Mouse (Mus musculus) lung, postnatal 25 days (tissue): ENCODE measurements around the gene Izumo1.

ENCODE experiments used
- DNase-seq: peaks from one replicate; pipeline ENCODE4 v3.0.0; 2022; ENCODE audit warnings: low spot score

Gene Izumo1

DNA sequence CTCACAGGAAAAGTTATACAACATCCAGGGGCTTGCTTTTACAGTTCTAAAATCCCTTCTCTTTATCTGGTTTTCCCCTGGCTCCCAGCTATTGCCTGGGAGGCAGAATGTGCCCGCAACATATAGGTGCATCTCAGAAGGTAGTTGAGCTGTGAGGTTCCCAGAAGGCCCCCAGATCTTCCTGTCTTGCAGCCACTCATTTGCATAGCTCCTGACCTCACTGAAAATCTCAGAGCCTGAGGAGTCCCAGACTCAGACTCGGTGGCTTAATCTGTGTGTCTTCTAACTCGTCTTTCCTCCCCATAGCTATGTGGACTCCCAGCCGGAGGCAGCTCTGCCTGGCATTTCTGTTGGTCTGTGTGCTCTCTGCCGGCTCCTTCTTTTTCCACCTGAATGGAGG is 3.3 kb upstream of the Izumo1 start:
- DNase-seq, result no peak

DNA sequence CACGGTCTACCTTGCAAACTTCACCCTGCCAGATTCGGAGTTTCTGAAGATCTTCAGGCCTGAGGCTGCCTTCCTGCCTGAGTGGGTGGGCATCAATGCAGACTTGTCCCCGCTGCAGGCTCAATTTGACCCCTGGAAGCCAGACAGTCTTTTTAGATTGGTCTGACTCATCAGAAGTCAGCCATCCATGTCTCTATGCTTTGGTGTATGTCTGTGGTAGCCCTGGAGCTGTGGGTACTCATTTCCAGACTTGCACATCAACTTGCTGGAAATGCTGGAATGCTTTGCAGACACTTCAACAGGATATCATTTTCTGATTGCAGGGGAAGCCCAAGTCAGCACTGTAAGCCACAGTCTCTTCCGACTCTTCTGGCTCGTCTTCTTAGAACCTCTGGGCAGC is 2.0 kb upstream of the Izumo1 start:
- no peak for DNase-seq

DNA sequence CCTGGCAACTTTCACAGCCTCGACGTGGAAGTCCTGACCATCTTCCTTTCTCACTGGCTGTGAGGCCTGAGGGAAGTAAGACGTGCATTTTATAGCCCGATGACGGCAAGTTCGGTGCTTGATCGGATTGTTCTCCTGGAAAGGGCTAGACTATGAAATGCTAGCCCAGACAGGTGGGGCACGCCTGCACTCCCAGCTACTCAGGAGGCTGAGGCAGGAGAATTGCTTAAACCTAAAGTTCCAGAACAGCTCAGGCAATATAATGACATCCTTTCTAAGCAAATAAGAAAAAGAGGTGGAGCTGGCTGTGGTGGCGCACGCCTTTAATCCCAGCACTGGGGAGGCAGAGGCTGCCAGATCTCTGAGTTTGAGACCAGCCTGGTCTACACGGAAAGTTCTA is 1.9 kb downstream of the Izumo1 start:
- no peak for DNase-seq

DNA sequence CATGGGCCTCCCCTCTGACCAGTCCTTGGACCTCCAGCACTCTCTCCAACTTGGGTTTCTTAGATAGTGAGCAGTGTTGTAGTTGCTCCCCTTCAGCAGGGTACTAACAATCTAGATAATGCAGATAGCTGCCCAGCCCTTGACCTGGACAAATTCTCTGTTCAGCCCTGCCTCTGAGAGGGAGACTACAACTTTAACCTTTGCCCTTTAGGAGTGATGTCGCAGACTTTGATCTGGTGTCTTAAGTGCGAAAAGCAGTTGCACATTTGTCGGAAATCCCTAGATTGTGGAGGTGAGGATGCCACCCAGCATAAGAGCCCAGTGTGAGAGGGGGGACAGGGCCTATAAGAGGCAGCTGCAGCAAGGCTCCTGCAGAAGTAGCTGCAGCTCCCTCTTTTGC is 3.1 kb downstream of the Izumo1 start:
- no peak for DNase-seq

DNA sequence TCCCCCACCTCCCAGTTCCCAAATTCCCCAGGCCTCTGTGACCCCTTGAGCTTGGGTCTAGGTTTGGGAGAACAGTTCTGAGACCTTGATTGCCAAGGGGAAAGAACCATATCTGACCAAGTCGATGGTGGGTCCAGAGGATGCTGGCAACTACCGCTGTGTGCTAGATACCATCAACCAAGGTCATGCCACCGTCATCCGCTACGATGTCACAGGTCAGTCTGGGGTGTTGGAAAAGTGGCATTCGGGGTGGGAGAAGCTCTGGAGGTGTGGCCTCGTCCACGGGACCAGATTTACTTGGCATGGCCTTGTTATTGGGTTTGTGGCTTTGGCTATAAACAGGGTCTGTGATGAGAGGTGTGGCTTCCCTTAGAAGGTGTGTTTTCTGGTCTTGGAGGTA is 3.9 kb downstream of the Izumo1 start:
- DNase-seq, result no peak

DNA sequence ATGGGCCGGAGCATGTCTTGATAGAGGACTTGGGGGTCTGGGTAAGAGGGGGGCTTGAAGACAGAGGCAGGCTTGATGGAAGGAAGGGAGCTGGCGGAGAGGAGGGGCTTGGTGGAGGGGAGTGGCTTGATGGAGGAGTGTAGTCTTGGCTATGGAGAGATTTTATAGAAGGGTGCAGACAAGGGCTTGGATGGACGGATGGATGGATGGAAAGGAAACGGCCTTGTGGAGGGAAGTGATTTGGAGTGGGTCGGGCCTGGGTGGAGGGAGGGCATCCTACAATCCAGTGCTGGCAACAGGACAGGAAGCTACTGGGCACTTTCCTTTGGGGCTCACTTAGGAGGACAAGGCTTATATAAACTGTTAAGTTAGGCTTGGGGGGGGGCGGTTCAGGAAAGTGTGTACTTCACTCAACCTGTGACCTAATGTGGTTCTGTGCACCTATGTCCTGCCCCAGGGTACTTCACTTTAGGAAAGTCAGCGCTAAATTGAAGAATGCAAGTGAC is 5.0 kb downstream of the Izumo1 start:
- DNase-seq, result peak; percentile 52

DNA sequence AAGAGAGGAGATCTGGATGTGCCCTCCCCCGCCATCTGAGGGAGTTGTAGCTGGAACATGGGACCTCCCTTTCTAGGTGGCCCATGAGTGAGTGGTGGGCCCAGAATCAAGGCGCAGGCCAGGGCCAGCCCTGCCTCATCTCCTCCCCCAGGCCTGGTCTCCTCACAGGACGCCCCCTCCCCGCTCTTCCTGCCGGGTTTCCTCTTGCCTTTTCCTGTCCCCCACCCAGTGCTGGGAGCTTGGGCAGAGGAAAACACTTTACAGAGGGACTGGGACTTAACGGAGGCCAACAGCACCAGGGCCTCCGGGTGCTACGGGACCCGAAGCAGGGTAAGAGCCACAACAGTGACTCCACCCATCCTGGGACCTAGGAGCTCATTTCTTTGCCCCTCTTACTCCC is 5.7 kb downstream of the Izumo1 start, which contains the start of gene Rasip1:
Gene Rasip1 (plus strand): TSS at position 228 of the 400 bp plus-strand sequence.
- peak; percentile 79 for DNase-seq

DNA sequence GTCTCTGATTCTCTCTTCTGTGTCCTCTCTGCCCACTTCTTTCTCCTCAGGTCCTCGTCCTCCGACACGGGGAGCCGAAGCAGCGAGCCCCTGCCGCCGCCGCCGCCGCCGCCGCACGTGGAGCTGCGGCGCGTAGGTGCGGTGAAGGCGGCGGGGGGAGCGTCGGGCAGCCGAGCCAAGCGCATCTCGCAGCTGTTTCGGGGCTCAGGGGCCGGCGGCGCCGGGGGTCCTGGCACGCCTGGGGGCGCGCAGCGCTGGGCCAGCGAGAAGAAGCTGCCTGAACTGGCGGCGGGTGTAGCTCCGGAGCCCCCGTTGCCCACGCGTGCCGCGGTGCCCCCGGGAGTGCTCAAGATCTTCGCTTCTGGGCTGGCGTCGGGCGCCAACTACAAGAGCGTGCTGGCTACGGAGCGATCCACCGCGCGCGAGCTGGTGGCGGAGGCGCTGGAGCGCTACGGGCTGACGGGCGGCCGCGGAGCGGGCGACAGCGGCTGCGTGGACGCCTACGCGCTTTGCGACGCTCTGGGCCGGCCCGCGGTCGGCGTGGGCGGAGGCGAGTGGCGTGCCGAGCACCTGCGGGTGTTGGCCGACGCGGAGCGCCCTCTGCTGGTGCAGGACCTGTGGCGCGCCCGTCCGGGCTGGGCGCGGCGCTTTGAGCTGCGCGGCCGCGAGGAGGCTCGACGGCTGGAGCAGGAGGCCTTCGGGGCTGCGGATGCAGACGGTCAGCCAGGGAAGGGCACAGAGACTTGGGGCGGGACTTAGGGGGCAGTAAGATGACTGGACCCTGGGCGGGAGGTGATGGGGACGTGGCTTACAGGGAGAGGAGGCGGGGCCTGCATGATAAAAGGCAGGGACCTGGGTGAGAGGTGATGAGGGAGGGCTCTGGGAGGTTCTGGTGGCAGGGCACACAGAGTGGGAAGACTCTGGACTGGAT is 7.0 kb downstream of the Izumo1 start:
- DNase-seq, result peak; percentile 90

DNA sequence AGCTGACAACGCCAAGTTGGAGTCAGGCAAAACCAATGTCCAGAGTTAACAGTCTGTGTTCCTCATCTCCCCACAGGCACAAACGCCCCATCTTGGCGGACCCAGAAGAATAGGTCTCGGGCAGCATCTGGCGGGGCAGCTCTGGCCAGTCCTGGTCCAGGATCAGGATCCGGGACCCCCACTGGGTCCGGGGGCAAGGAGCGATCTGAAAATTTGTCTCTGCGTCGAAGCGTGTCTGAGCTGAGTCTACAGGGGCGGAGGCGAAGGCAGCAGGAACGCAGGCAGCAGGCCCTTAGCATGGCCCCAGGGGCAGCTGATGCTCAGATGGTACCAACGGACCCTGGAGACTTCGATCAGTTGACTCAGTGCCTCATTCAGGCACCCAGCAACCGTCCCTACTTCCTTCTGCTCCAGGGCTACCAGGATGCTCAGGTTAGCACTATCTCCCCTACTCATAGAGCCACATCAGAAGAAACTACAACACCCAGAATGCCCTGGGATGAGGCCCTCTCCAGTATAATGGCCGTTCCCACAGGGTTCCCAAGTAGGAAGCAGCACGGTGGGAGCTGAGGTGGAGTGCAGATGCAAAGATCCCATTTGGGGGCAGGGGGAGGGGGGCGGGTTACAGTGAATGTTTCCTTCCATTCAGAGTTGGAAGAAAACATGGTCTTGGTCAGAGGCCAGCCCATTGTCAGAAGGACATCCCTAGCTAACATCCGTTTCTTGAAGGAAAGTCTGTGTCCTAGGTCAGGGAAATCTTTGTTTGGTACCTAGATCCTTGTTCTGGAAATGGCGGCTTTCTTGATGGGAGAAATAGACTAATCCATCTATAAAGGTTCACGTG is 8.7 kb downstream of the Izumo1 start:
- peak; percentile 47 for DNase-seq

DNA sequence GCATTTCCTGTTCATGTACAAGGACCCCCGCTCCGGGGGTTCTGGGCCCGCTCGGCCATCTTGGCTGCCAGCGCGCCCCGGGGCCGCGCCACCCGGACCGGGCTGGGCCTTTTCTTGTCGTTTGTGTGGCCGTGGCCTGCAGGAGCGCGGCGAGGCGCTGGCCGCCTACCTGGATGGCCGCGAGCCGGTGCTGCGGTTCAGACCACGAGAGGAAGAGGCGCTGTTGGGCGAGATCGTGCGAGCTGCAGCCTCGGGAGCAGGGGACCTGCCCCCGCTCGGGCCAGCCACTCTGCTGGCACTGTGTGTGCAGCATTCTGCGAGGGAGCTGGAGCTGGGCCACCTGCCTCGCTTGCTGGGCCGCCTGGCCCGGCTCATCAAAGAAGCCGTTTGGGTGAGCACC is 10.9 kb downstream of the Izumo1 start:
- no peak for DNase-seq

DNA sequence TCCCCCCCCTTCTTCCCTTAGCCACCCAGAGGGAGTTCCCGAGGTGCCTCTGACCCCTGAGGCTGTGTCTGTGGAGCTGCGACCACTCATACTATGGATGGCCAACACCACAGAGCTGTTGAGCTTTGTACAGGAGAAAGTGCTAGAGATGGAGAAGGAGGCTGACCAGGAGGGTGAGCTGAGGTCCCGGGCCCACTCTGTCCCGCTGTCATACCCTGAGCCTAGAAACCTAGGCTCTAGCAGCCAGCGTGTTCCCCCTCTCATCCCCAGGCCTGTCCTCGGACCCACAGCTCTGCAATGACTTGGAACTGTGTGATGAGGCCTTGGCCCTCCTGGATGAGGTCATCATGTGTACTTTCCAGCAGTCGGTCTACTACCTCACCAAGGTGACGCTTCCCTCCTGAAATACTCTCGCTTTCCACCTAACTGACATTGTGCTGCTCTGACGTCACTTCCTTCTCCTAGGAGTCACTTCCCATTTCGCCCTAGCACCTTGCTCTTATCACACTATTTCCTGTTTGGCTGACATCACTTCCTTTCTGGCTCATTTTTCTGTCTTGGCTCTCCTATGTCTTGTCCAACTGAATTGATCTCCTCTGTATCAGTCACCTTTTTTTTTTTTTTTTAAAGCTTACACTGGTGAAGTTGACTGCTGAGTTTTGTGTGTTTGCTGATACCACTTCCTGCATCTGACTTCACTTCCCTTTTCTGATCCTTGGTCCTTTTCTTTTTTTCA is 13.5 kb downstream of the Izumo1 start:
- DNase-seq, result peak; percentile 79

DNA sequence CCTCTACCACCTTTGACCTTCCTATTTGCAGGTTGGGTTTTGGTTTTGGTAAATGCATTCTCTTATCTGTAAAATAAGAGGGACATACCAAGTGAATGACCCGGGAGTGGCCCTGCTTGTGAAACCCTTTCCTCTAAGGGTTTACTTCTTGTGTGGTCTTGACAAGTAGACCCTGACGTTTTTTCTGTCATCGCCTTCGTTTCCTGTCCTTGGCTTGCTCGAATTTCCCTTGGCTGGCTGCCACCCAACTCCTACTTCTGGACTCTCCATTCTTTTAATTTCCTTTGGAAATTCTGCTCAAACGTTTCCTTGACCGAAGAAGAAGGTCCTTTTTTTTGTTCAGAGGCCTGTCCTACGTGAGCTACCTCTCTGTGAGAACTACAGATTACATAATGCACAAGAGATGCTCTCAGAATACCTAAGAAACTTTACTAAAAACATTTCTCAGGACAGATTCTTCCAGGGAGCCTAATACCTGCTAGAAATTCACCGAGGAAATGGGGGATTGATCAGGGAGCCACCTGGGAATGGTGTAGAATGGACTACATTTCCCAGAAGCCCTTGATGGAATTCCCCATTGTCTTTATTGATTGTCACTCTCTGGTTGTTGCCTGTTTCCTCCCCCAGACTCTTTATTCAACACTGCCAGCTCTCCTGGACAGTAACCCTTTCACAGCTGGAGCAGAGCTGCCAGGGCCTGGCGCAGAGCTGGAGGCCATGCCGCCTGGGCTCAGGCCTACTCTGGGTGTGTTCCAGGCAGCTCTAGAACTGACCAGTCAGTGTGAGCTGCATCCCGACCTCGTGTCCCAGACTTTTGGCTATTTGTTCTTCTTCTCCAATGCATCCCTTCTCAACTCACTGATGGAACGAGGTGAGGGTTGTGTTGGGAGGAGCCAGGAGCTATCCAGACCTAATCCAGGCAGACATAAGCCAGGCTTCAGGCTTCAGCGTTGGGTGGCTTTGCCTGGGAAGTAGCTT is 14.4 kb downstream of the Izumo1 start:
- no peak for DNase-seq

DNA sequence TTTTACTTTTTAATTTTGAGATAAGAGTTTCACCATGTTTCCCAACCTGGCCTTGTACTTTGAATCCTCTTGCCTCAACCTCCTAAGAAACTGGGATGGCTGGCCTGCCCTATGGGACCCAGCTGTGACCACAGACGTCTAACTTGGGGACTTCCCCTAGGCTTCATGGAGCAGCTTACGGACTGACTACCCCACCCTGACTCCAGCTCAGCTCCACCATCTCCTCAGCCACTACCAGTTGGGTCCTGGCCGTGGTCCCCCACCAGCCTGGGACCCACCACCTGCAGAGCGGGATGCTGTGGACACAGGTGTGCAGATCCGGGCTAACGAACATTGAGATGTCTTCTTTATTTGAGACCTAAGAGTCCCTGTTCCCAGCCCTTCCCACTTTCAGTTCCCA is 16.1 kb downstream of the Izumo1 start:
- no peak for DNase-seq

DNA sequence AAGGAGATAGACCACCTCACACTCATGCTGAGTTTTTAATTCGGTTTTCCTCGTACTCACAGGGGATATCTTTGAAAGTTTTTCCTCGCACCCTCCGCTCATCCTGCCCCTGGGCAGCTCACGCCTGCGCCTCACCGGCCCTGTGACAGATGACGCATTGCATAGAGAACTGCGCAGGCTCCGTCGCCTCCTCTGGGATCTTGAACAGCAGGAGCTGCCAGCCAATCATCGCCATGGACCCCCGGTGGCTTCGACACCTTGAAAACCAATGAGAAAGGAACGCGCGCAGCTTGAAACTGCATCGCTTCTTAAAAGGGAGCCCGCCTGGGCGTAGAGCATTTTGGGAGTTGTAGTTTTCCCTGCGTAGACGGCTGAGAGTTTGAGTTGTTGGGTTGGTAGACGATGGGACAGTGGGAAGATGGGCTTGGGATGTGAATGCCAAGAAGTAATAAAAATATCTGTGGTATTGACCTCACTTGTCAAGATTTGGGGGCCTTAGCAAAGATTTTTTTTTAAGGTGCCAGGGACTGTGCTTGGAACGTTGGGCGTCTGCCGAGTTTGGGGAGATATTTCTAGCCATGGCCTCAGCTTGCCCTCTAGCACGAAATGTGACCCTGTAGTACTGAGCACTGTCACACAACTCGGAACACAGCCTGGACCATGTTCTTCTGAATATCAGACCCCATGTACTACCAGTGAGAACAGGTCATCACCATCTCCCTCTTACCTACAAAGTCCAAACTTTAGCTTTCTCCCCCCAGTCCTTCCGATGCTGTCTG is 17.2 kb downstream of the Izumo1 start:
- peak; percentile 93 for DNase-seq

DNA sequence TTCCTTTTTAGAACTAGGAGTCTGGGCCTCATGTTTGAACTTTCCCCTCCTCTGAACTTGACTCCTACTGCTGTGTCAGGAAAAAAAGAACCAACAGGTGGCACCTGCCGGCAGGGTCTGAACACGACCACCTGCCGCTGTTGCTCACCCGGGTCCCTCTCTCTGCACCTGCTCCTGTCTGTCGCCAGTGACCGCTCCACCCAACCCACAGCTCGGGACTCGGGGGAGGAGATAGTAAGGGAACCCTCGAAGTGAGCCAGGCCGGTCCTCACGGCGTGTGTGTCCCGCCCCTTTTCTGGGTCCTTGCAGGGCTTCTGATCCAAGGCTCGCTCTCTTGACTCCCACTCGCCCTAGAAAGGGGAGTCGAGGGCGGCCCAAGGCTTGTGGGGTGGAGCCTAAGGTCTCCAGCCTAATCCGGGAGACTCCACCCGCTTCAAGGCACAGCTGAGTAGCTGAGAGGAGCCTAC is 18.0 kb downstream of the Izumo1 start, which contains the start of gene Mamstr:
Gene Mamstr (plus strand): TSS at position 417 of the 467 bp plus-strand sequence.
- no peak for DNase-seq

DNA sequence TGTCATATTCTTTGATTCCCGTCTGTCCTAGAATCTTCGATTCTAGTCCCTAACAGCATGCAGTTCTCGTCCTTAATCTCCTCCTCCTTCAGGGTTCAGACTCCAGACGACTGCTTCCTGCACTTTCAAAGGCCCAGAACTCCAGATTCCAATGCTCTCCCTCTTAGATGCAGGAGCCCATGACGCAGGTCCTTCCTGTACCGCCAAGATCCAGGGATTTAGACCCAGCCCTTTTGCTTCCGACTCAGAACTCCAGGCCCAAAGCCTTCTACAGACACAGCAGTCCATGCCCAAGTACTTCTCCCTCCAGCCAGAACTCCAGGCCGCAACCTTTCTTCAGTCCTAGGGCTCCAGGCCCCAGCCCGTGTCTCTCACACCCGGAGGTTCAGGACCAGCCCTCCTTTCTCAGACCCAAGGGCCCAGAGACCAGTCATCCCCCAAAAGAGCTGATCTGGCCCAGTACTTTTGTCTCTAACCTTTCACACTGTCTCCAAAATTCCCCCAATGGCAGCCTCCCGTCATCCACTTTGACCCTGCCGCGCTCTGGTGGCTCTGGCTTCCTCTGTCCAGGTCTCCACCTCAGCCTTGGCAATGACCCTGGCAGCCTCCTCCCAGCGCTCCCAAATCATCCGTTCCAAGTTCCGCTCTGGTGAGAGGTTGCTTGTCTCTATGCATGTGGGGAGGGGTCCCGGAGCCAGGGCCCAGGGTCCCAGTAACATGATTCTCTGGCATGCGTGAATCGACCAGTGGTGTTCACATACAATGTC is 18.8 kb downstream of the Izumo1 start:
- no peak for DNase-seq

DNA sequence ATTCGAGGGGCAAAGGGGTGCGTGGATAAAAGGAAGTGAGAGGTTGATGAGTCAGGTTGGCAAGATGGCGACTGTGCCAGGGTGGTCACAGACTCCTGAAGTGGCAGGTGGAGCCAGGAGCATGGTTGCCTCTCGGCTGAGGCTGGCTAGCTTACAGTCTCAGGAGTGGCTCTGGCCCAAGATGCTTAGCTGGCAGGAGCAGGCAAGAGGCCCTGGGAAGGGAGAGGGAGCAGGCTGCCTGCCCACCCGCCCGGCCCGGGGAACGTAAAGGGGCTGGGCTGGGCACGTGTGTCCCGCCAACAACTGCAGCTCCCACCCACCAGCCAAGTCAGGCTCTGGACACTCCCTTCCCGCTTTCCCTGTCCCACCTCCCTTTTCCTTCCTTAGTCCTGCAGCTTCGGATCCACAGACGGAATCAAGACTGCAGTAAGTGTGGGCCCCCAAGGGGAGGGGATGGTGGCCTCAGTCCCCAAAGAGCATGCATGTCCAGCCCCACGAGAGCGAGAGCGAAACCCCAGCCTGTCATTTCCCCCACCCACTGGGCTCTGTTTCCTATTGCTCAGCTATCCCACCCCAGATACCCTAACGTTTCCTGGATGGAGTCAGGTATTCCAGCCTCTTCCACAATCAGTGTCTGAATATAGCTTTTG is 19.9 kb downstream of the Izumo1 start:
- peak; percentile 54 for DNase-seq

DNA sequence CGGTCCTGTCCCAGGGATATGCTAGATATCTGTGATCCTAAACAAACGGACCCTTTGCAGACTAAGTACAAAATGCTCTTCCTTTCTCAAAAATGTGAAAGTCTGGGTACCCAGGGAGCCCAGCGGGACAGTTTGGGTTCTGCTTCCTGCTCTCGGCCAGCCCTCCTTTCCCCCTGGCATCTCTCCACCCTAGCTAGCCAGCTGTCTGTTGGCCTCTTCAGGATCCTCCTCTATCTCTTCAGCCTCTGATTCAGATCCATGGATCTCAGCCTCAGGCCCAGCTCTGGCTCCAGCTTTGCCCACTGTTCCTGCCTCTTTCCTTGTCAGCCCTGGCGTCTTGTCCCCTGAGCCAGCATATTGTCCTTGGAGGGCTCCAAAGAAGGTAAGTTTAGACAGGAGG is 20.5 kb downstream of the Izumo1 start:
- no peak for DNase-seq
